ENCODE assay signal across 18 mouse cellular contexts in genomic region chr10:80069948-80070450, GRCm38 (mm10). TPM values are rescaled to one million over a fixed set of nuclear protein-coding genes. Genes with fewer than 3 reads are reported as not detected.
DNase-seq lines count a peak whose midpoint lies in the region; ATAC-seq and TF ChIP-seq lines count a peak whose summit lies in the region.
"Had no signal": no experiment of that assay in that cellular context is flagged by ENCODE, and none has a peak within 500 bp of the region (broad histone marks: within the 10 kb centered on the region; RNA-seq: fewer than 3 reads in every experiment).

No protein-coding gene starts in this region.

- H3K9ac ChIP-seq in heart, embryonic 13.5 days = no peak overlapping the region
- H3K9ac ChIP-seq in liver, embryonic 14.5 days (replicated peaks) = no peak overlapping the region
- H3K9ac ChIP-seq: embryonic facial prominence, embryonic 12.5 days; hindbrain, embryonic 12.5 days; limb, embryonic 15.5 days had no signal

- no peaks in the 10 kb centered on the region for H3K9me3 ChIP-seq in heart, embryonic 13.5 days
- no peaks in the 10 kb centered on the region for H3K9me3 ChIP-seq in liver, embryonic 14.5 days (ENCODE audit: control insufficient read depth, low read length)
- H3K9me3 ChIP-seq: embryonic facial prominence, embryonic 12.5 days; hindbrain, embryonic 12.5 days; limb, embryonic 15.5 days had no signal

- H3K27me3 ChIP-seq in heart, embryonic 13.5 days (replicated peaks) = no peaks in the 10 kb centered on the region
- H3K27me3 ChIP-seq in liver, embryonic 14.5 days (ENCODE audit: control insufficient read depth, insufficient read depth, low read length) = no peaks in the 10 kb centered on the region
- H3K27me3 ChIP-seq: embryonic facial prominence, embryonic 12.5 days; hindbrain, embryonic 12.5 days; limb, embryonic 15.5 days had no signal

- H3K27ac ChIP-seq in heart, embryonic 13.5 days (replicated peaks) = peak overlapping the region; percentile 85; the same call in 1 of the 2 replicates
- peak overlapping the region; percentile 85 for H3K27ac ChIP-seq in bone marrow macrophage, adult 2 months (ENCODE audit: insufficient read depth, low read depth, low read length)
- peak overlapping the region; percentile 79 for H3K27ac ChIP-seq in liver, embryonic 14.5 days

- no peak for TF ChIP-seq EP300 in liver, embryonic 14.5 days (IDR thresholded peaks at IDR 0.05; ENCODE audit: low read depth)

- peaks cover 29% of the 10 kb centered on the region for H3K36me3 ChIP-seq in heart, embryonic 13.5 days
- peaks cover 3% of the 10 kb centered on the region; the same call in 1 of the 2 replicates for H3K36me3 ChIP-seq in liver, embryonic 14.5 days (replicated peaks; ENCODE audit: control insufficient read depth, insufficient read depth, low read depth)

- TF ChIP-seq CTCF in bone marrow macrophage, adult 2 months (IDR thresholded peaks at IDR 0.05; ENCODE audit: low read depth, low read length) = no peak
- no peak for TF ChIP-seq CTCF in liver, embryonic 14.5 days (IDR thresholded peaks at IDR 0.05; ENCODE audit: low read depth)

- peak; percentile 61 for DNase-seq in adrenal gland, postnatal 14 days
- no peak for DNase-seq in adrenal gland, postnatal 4 days (ENCODE audit: low spot score in 2 of 2)
- no peak for DNase-seq in heart, adult 8-10 months (ENCODE audit: low spot score)
- DNase-seq in liver, embryonic 14.5 days (ENCODE audit: low read depth in 3 of 3, low spot score in 3 of 3) = no peak
- DNase-seq in right cerebral cortex, postnatal 10 days (ENCODE audit: low spot score in 2 of 2) = no peak
- no peak for DNase-seq in urinary bladder, postnatal 36 days (ENCODE audit: low spot score in 2 of 2)
- DNase-seq: gastrocnemius, postnatal 25 days; kidney, adult 8-10 months; kidney, postnatal 4 days; right cerebral cortex, adult 18-20 months; thymus, adult 18-20 months had no signal

- no peak for ATAC-seq in heart, embryonic 13.5 days (ENCODE audit: extremely low read depth, insufficient number of reproducible peaks, low FRiP score, low TSS enrichment)
- no peak for ATAC-seq in liver, embryonic 14.5 days (ENCODE audit: insufficient read depth)
- ATAC-seq: inflammation-experienced regulatory T-cells, adult 6 months; midbrain, embryonic 16.5 days had no signal

- WGBS in heart, embryonic 13.5 days = 84% methylated on average over 4 of the region's 4 CpGs
- 85% methylated on average over 4 of the region's 4 CpGs for WGBS in liver, embryonic 14.5 days (ENCODE audit: insufficient replicate concordance)

- no peak for TF ChIP-seq POLR2A in bone marrow macrophage, adult 2 months (IDR thresholded peaks at IDR 0.05; ENCODE audit: borderline replicate concordance, low read depth, low read length)

- no peak overlapping the region for H3K4me3 ChIP-seq in heart, embryonic 13.5 days
- H3K4me3 ChIP-seq in bone marrow macrophage, adult 2 months (ENCODE audit: insufficient read depth, low read length) = no peak overlapping the region
- H3K4me3 ChIP-seq in liver, embryonic 14.5 days (ENCODE audit: insufficient read depth in 1 of 2, low read depth in 2 of 2, low read length in 2 of 2) = no peak overlapping the region
- H3K4me3 ChIP-seq: embryonic facial prominence, embryonic 12.5 days; hindbrain, embryonic 12.5 days; limb, embryonic 15.5 days had no signal

- H3K4me1 ChIP-seq in heart, embryonic 13.5 days = peaks cover 53% of the 10 kb centered on the region
- peaks cover 42% of the 10 kb centered on the region for H3K4me1 ChIP-seq in bone marrow macrophage, adult 2 months (ENCODE audit: control insufficient read depth, insufficient read depth, low read length)
- H3K4me1 ChIP-seq in liver, embryonic 14.5 days (replicated peaks; ENCODE audit: control insufficient read depth in 2 of 2, insufficient read depth in 2 of 2, low read length in 1 of 2) = peaks cover 13 to 19% of the 10 kb centered on the region in 2 experiments

- no peak overlapping the region for H3K4me2 ChIP-seq in heart, embryonic 13.5 days
- H3K4me2 ChIP-seq in liver, embryonic 14.5 days (ENCODE audit: low read depth) = no peak overlapping the region
- H3K4me2 ChIP-seq: embryonic facial prominence, embryonic 12.5 days; hindbrain, embryonic 12.5 days; limb, embryonic 15.5 days had no signal

RNA-seq across cellular contexts. Expression of gene Gpx4, which starts 23.0 kb away (rescaled TPM):
- total RNA-seq in adrenal gland, postnatal 14 days (2021) = 1,329 and 1,354 TPM in 2 replicates
- total RNA-seq in adrenal gland, postnatal 4 days (2021) = 100 to 1,000 TPM; 576 to 622 TPM
- 691 and 741 TPM in 2 replicates for polyA plus RNA-seq in heart, embryonic 13.5 days (2015; fragmentation: Nextera tagmentation; extraction: Ambion mirVana)
- 1,000 to 10,000 TPM; 1,048 to 1,125 (median 1,067) TPM for total RNA-seq in heart, adult 8-10 months (2022)
- 311 and 322 TPM in 2 replicates for polyA plus RNA-seq in bone marrow macrophage, adult 2 months (2012; ENCODE audit: insufficient read depth, insufficient read length, missing spikeins)
- polyA plus RNA-seq in liver, embryonic 14.5 days (2012; rRNA removed) = 274 and 388 TPM in 2 replicates
- 705 and 724 TPM in 2 replicates for polyA plus RNA-seq in liver, embryonic 14.5 days (2014; fragmentation: Nextera tagmentation; extraction: Ambion mirVana)

RNA-seq across cellular contexts. Expression of gene Polr2e, which starts 30.4 kb away (rescaled TPM):
- 98.8 and 108 TPM in 2 replicates for total RNA-seq in adrenal gland, postnatal 14 days (2021)
- total RNA-seq in adrenal gland, postnatal 4 days (2021) = 100 to 1,000 TPM; 103 to 112 TPM
- 149 and 154 TPM in 2 replicates for polyA plus RNA-seq in heart, embryonic 13.5 days (2015; fragmentation: Nextera tagmentation; extraction: Ambion mirVana)
- total RNA-seq in heart, adult 8-10 months (2022) = 100 to 1,000 TPM in 2 of 4 experiments, 10 to 100 TPM in 2; 91.7 to 106 (median 100) TPM
- polyA plus RNA-seq in bone marrow macrophage, adult 2 months (2012; ENCODE audit: insufficient read depth, insufficient read length, missing spikeins) = 53.0 and 55.5 TPM in 2 replicates
- polyA plus RNA-seq in liver, embryonic 14.5 days (2012; rRNA removed) = 77.0 and 121 TPM in 2 replicates
- polyA plus RNA-seq in liver, embryonic 14.5 days (2014; fragmentation: Nextera tagmentation; extraction: Ambion mirVana) = 88.0 and 90.2 TPM in 2 replicates

RNA-seq across cellular contexts. Expression of gene Sbno2, which starts 35.4 kb away (rescaled TPM):
- total RNA-seq in adrenal gland, postnatal 14 days (2021) = 52.8 and 52.9 TPM in 2 replicates
- 10 to 100 TPM; 51.7 to 53.2 TPM for total RNA-seq in adrenal gland, postnatal 4 days (2021)
- polyA plus RNA-seq in heart, embryonic 13.5 days (2015; fragmentation: Nextera tagmentation; extraction: Ambion mirVana) = 9.1 and 10.1 TPM in 2 replicates
- 10 to 100 TPM in 3 of 4 experiments, 1 to 10 TPM in 1; 9.5 to 12.0 (median 11.1) TPM for total RNA-seq in heart, adult 8-10 months (2022)
- 54.5 and 55.8 TPM in 2 replicates for polyA plus RNA-seq in bone marrow macrophage, adult 2 months (2012; ENCODE audit: insufficient read depth, insufficient read length, missing spikeins)
- 10.0 and 10.1 TPM in 2 replicates for polyA plus RNA-seq in liver, embryonic 14.5 days (2012; rRNA removed)
- polyA plus RNA-seq in liver, embryonic 14.5 days (2014; fragmentation: Nextera tagmentation; extraction: Ambion mirVana) = 6.6 and 7.6 TPM in 2 replicates

RNA-seq across cellular contexts. Expression of gene Stk11, which starts 45.6 kb away (rescaled TPM):
- total RNA-seq in adrenal gland, postnatal 14 days (2021) = 138 and 147 TPM in 2 replicates
- total RNA-seq in adrenal gland, postnatal 4 days (2021) = 100 to 1,000 TPM; 130 to 139 TPM
- polyA plus RNA-seq in heart, embryonic 13.5 days (2015; fragmentation: Nextera tagmentation; extraction: Ambion mirVana) = 12.0 and 13.0 TPM in 2 replicates
- 100 to 1,000 TPM; 148 to 176 (median 153) TPM for total RNA-seq in heart, adult 8-10 months (2022)
- 104 TPM in 2 replicates for polyA plus RNA-seq in bone marrow macrophage, adult 2 months (2012; ENCODE audit: insufficient read depth, insufficient read length, missing spikeins)
- 80.5 and 88.8 TPM in 2 replicates for polyA plus RNA-seq in liver, embryonic 14.5 days (2012; rRNA removed)
- 17.4 and 18.9 TPM in 2 replicates for polyA plus RNA-seq in liver, embryonic 14.5 days (2014; fragmentation: Nextera tagmentation; extraction: Ambion mirVana)

RNA-seq across cellular contexts. Expression of gene Arhgap45, which starts 53.5 kb away (rescaled TPM):
- total RNA-seq in adrenal gland, postnatal 14 days (2021) = 6.3 and 27.9 TPM in 2 replicates
- 1 to 10 TPM; 7.1 to 8.5 TPM for total RNA-seq in adrenal gland, postnatal 4 days (2021)
- 5.5 and 6.5 TPM in 2 replicates for polyA plus RNA-seq in heart, embryonic 13.5 days (2015; fragmentation: Nextera tagmentation; extraction: Ambion mirVana)
- total RNA-seq in heart, adult 8-10 months (2022) = 1 to 10 TPM; 2.9 to 5.1 (median 3.4) TPM
- polyA plus RNA-seq in bone marrow macrophage, adult 2 months (2012; ENCODE audit: insufficient read depth, insufficient read length, missing spikeins) = 218 TPM in 2 replicates
- polyA plus RNA-seq in liver, embryonic 14.5 days (2012; rRNA removed) = 17.5 and 20.9 TPM in 2 replicates
- polyA plus RNA-seq in liver, embryonic 14.5 days (2014; fragmentation: Nextera tagmentation; extraction: Ambion mirVana) = 7.9 and 9.3 TPM in 2 replicates
